In genomic region chr8:76984851-76985250, GRCm38 (mm10) we compare ENCODE assay signal across 20 mouse cellular contexts.
"Had no signal": no experiment of that assay in that cellular context is flagged by ENCODE, and none has a peak within 500 bp of the region (broad histone marks: within the 10 kb centered on the region; RNA-seq: fewer than 3 reads in every experiment).

No protein-coding gene starts in this region.

- DNase-seq: kidney, postnatal 25 days; left cerebral cortex, postnatal 4 days; liver, embryonic 13.5 days; lung, adult 2 months; lung, postnatal 14 days; lung, postnatal 4 days; midbrain, embryonic 14.5 days; right cerebral cortex, adult 18-20 months; right cerebral cortex, postnatal 14 days; right cerebral cortex, postnatal 4 days; thymus, adult 2 months; thymus, postnatal 14 days; thymus, postnatal 4 days had no signal

- H3K27me3 ChIP-seq: limb, embryonic 12.5 days; limb, embryonic 15.5 days; liver, embryonic 13.5 days; neural tube, embryonic 12.5 days; neural tube, embryonic 15.5 days had no signal

- H3K9ac ChIP-seq: limb, embryonic 12.5 days; limb, embryonic 15.5 days; liver, embryonic 13.5 days; neural tube, embryonic 12.5 days; neural tube, embryonic 15.5 days had no signal

- H3K27ac ChIP-seq: kidney, postnatal 0 days; limb, embryonic 12.5 days; limb, embryonic 15.5 days; liver, embryonic 13.5 days; neural tube, embryonic 12.5 days; neural tube, embryonic 15.5 days; stomach, postnatal 0 days had no signal

- H3K9me3 ChIP-seq: limb, embryonic 15.5 days; liver, embryonic 13.5 days; neural tube, embryonic 12.5 days had no signal

- H3K36me3 ChIP-seq: limb, embryonic 12.5 days; limb, embryonic 15.5 days; liver, embryonic 13.5 days; neural tube, embryonic 12.5 days; neural tube, embryonic 15.5 days had no signal

- H3K4me1 ChIP-seq: limb, embryonic 12.5 days; limb, embryonic 15.5 days; liver, embryonic 13.5 days; neural tube, embryonic 12.5 days; neural tube, embryonic 15.5 days had no signal

- H3K4me3 ChIP-seq: limb, embryonic 12.5 days; limb, embryonic 15.5 days; liver, embryonic 13.5 days; neural tube, embryonic 12.5 days; neural tube, embryonic 15.5 days had no signal

- H3K4me2 ChIP-seq: limb, embryonic 12.5 days; limb, embryonic 15.5 days; liver, embryonic 13.5 days; midbrain, embryonic 11.5 days; neural tube, embryonic 12.5 days; neural tube, embryonic 15.5 days had no signal
